Mouse (Mus musculus) embryonic facial prominence, embryonic 15.5 days (tissue): ENCODE measurements around the gene Olfr790. TPM values are rescaled to one million over a fixed set of nuclear protein-coding genes. Genes with fewer than 3 reads are reported as not detected.

Experiments
- ATAC-seq: fragments of 200-750 bp; cut with Nextera tagmentation; 2 replicates; pipeline ENCODE4 v1.8.0; 2017; ENCODE audit warnings: low read depth, moderate TSS enrichment; ENCODE audit not compliant: insufficient number of reproducible peaks, low FRiP score, low TSS enrichment
- H3K27ac ChIP-seq: fragments of 300-500 bp; sonication (generic); replicated peaks from 2 replicates; pipeline ENCODE4 v1.5.1; 2015; ENCODE audit warnings: mild to moderate bottlenecking, inconsistent platforms
- H3K27me3 ChIP-seq: fragments of 300-500 bp; sonication (generic); 2 replicates; pipeline ENCODE4 v1.6.1; 2015; ENCODE audit warnings: inconsistent platforms
- H3K36me3 ChIP-seq: fragments of 300-500 bp; sonication (generic); 2 replicates; pipeline ENCODE4 v1.6.1; 2015; ENCODE audit warnings: mild to moderate bottlenecking, inconsistent platforms
- H3K4me1 ChIP-seq: fragments of 300-500 bp; sonication (generic); 2 replicates; pipeline ENCODE4 v1.6.1; 2015; ENCODE audit warnings: inconsistent platforms
- H3K4me2 ChIP-seq: fragments of 300-500 bp; sonication (generic); replicated peaks from 2 replicates; pipeline ENCODE4 v1.6.1; 2015; ENCODE audit warnings: mild to moderate bottlenecking, inconsistent platforms
- H3K4me3 ChIP-seq: fragments of 300-500 bp; sonication (generic); replicated peaks from 2 replicates; pipeline ENCODE4 v1.5.1; 2015; ENCODE audit warnings: mild to moderate bottlenecking, inconsistent platforms
- H3K9ac ChIP-seq: fragments of 300-500 bp; sonication (generic); 2 replicates; pipeline ENCODE4 v1.6.1; 2015; ENCODE audit warnings: inconsistent platforms
- H3K9me3 ChIP-seq: fragments of 300-500 bp; sonication (generic); replicated peaks from 2 replicates; pipeline ENCODE4 v1.6.1; 2016; ENCODE audit warnings: inconsistent platforms
- WGBS: fragments of 180-500 bp; shearing (Covaris S2); methylation state at CpG from one replicate; pipeline ENCODE4 v1.1.7; 2015; 5-methylcytosine and 5-hydroxymethylcytosine counted together
- polyA plus RNA-seq: library from polyadenylated mRNA; unstranded; fragments of >200 nt; fragmentation: Nextera tagmentation; extraction: Ambion mirVana; gene quantifications from 2 replicates; pipeline ENCODE4 v1.2.1, GENCODE M21; 2015

Olfr790 gene
- polyA plus RNA-seq, result not detected in 2 replicates

DNA sequence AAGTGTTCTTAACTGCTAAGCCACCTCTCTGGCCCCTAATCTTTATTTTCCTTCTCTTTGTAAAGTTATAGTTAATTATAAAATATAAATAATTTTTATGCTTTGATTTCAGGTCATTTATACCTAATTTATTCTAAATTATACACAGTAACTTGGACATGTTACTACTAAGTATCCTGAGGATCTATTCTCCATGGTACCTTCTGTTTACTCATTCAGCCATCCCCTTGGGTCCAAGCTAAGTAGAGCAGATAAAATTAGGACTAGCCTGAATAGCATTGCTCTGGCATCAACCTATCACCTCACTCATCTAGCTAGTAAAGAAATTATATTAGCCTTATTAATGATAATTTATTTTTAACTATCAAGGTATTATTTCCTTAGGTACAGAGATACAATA lies at the start of gene Olfr790:
Gene Olfr790 (plus strand): TSS at position 301 of the 400 bp plus-strand sequence.
- Histone ChIP-seq H3K27ac (no peak within 1 kb of the TSS), H3K36me3 (no peaks in the 10 kb centered on the region), H3K4me1 (no peaks in the 10 kb centered on the region), H3K9ac (no peak within 1 kb of the TSS), H3K9me3 (no peaks in the 10 kb centered on the region), H3K4me3 (no peak within 1 kb of the TSS), H3K4me2 (no peak within 1 kb of the TSS), H3K27me3 (no peaks in the 10 kb centered on the region)
- ATAC-seq, result no peak

DNA sequence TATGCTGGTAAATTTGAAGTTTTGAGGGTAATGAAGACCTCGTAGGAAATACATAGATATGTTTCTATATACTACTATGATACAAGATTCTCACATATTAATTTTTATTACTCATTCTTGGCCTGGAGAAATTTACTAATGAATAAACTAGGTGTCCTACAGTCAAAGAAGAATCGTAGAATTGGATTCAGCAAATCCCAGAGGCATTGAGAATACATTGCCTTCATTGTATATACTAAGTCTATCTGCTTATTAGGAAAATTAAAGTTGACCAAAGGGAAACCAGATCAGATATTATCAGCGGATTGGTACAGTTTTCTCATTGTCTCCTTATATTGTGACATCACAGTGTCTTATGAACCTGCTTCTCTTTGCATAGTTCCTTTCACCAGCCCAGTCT lies 36.7 kb upstream of the Olfr790 start, which contains the start of gene Olfr787:
Gene Olfr787 (plus strand): TSS at position 301 of the 400 bp plus-strand sequence.
- no peaks in the 10 kb centered on the region for H3K36me3 ChIP-seq
- H3K4me1 ChIP-seq, result no peaks in the 10 kb centered on the region
- H3K4me3 ChIP-seq, result no peak within 1 kb of the TSS
- no peaks in the 10 kb centered on the region for H3K27me3 ChIP-seq
- 76% methylated on average over 3 of the region's 3 CpGs for WGBS
- no peak within 1 kb of the TSS for H3K9ac ChIP-seq
- no peak within 1 kb of the TSS for H3K27ac ChIP-seq
- H3K9me3 ChIP-seq, result no peaks in the 10 kb centered on the region
- no peak within 1 kb of the TSS for H3K4me2 ChIP-seq
- no peak for ATAC-seq

DNA sequence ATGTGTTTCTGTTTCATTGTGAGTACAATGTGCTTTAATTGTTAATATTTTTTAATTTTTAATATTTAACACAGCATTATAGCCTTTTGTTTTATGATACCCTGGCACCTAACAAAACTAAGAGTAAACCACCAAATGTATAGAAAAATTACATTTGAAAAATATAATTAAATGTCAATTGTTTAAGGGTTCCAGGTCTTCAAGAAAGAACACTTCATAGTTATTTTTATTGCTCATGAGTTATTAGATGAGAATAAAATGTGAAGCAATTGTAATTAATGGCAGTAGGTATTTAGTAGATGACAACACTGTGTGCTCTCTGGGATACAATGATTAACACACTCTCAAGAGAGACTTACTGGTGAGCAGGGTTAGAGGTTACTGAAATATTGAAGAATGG lies 27.6 kb upstream of the Olfr790 start, which contains the start of gene Olfr788:
Gene Olfr788 (plus strand): TSS at position 301 of the 400 bp plus-strand sequence.
- Histone ChIP-seq H3K36me3 (no peaks in the 10 kb centered on the region), H3K4me3 (no peak within 1 kb of the TSS), H3K4me2 (no peak within 1 kb of the TSS), H3K9me3 (no peaks in the 10 kb centered on the region), H3K9ac (no peak within 1 kb of the TSS), H3K27ac (no peak within 1 kb of the TSS), H3K27me3 (no peaks in the 10 kb centered on the region), H3K4me1 (no peaks in the 10 kb centered on the region)
- ATAC-seq, result no peak

DNA sequence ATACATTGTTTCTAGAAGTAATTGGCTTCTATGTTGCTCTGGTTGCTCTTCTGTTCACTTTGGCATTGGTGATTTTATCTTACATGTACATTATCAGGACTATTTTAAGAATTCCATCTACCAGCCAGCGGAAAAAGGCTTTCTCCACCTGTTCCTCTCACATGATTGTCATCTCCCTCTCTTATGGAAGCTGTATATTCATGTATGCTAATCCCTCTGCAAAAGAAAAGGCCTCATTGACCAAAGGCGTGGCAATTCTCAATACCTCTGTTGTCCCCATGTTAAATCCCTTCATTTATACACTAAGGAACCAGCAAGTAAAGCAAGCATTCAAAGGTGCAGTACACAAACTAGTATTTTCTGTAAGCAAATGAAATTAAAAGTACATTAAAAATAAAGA lies 25.0 kb upstream of the Olfr790 start:
- no peak for ATAC-seq
- Histone ChIP-seq H3K27ac (no peak overlapping the region), H3K4me3 (no peak overlapping the region), H3K9ac (no peak overlapping the region), H3K36me3 (no peaks in the 10 kb centered on the region), H3K4me1 (no peaks in the 10 kb centered on the region), H3K4me2 (no peak overlapping the region), H3K27me3 (no peaks in the 10 kb centered on the region), H3K9me3 (no peaks in the 10 kb centered on the region)
- WGBS, result 67% methylated on average over 2 of the region's 2 CpGs

DNA sequence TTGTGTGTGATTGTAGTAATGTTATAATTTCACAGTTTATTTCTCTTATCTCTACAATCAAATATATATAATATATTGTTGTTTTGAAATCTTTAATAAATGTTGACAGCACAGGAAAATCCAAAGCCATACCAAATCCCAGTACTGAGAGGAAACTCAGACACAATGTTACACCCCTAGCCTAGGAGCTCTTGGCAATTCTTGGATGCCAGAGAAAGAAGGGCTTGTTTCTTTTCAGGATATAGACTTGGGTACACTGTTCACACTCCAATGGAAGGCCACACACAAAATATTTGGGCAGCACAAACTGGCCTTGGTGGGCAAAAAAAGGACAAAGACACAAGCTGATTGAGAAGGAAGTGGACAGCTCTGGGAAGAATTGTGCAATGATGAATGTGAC lies 24.6 kb upstream of the Olfr790 start:
- Histone ChIP-seq H3K9ac (no peak overlapping the region), H3K9me3 (no peaks in the 10 kb centered on the region), H3K27me3 (no peaks in the 10 kb centered on the region), H3K36me3 (no peaks in the 10 kb centered on the region), H3K4me3 (no peak overlapping the region), H3K4me1 (no peaks in the 10 kb centered on the region), H3K27ac (no peak overlapping the region), H3K4me2 (no peak overlapping the region)
- ATAC-seq, result no peak

DNA sequence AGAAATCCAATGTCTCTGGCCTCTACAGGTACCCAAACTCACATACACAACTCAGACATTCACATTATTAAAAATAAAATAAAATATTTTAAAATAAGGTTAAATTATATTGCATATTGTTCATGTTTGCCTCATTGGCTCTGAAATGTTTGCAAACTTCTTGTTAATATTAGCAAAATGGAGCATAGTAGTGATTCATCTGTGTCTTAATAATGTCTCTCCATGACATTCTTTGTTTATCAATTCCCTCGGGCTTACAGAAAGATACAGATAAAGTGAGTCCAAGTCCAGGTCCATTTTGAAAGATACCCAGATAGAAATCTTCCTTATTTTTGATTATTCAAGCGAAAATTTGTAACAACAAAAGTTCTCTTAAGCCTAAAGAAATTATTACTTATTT lies 13.8 kb upstream of the Olfr790 start, which contains the start of gene Olfr789:
Gene Olfr789 (plus strand): TSS at position 301 of the 400 bp plus-strand sequence.
- Histone ChIP-seq H3K9me3 (no peaks in the 10 kb centered on the region), H3K4me2 (no peak within 1 kb of the TSS), H3K9ac (no peak within 1 kb of the TSS), H3K4me3 (no peak within 1 kb of the TSS), H3K27ac (no peak within 1 kb of the TSS), H3K27me3 (no peaks in the 10 kb centered on the region), H3K36me3 (no peaks in the 10 kb centered on the region), H3K4me1 (no peaks in the 10 kb centered on the region)
- 51% methylated on average over 2 of the region's 2 CpGs for WGBS
- ATAC-seq, result no peak

DNA sequence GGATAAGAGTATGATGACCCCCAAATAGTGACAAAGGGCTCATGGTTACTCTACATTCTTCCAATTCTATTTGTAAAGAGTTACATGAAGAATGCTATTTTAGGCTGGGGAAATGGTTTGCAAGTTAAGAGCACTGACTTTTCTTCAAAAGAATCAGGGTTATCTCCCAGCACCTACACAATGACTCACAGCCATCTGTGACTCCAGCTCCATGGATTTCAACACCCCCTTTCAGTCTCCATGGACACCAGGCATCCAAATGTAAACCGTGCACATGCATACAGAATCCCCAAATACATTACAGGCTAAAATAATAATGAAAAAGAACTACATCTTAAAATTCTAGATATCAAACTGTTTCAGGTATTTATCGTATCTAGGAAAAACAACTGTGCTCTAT lies 8.2 kb upstream of the Olfr790 start:
- no peak overlapping the region for H3K4me2 ChIP-seq
- H3K27me3 ChIP-seq, result no peaks in the 10 kb centered on the region
- H3K4me1 ChIP-seq, result no peaks in the 10 kb centered on the region
- H3K9me3 ChIP-seq, result no peaks in the 10 kb centered on the region
- no peak overlapping the region for H3K4me3 ChIP-seq
- ATAC-seq, result no peak
- no peaks in the 10 kb centered on the region for H3K36me3 ChIP-seq
- no peak overlapping the region for H3K9ac ChIP-seq
- 69% methylated on average over 2 of the region's 2 CpGs for WGBS
- no peak overlapping the region for H3K27ac ChIP-seq

- Histone ChIP-seq H3K27ac (no peak within 1 kb of the TSS), H3K36me3 (no peaks in the 10 kb centered on the region), H3K27me3 (no peaks in the 10 kb centered on the region), H3K9ac (no peak within 1 kb of the TSS), H3K4me2 (no peak within 1 kb of the TSS), H3K9me3 (0 out of 2 replicates have a peak, but pooled peaks cover under 1% of the 10 kb centered on the region), H3K4me3 (no peak within 1 kb of the TSS), H3K4me1 (no peaks in the 10 kb centered on the region)
- 65% methylated on average over 3 of the region's 3 CpGs for WGBS
- no peak for ATAC-seq
Measured at GRCm38 (mm10) chr10:129521492-129521891, 23.2 kb downstream of the Olfr790 start, which contains the start of gene Olfr791. Gene Olfr791 (plus strand): TSS chr10:129521792.

DNA sequence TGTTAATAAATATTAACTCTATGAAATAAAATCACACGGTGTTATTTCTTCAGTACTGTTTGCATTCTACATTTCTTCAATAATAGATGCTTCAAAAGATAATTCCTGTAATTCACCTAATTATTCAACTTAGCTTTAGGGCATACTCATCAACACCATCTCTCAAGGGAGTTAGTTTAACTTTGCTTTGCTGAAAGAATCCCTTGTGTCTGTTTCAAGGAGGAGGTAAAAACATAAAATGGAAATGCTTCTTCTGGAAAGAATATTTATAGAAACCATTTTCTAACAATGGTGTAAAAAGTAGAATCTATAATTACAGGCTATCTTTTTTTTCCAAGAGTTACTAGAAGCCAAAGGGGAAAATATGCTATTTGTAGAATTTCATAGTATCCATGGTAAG lies 40.6 kb downstream of the Olfr790 start, which contains the start of gene Olfr792:
Gene Olfr792 (plus strand): TSS at position 301 of the 400 bp plus-strand sequence.
- H3K9ac ChIP-seq, result no peak within 1 kb of the TSS
- no peak within 1 kb of the TSS for H3K4me2 ChIP-seq
- H3K36me3 ChIP-seq, result no peaks in the 10 kb centered on the region
- H3K4me1 ChIP-seq, result no peaks in the 10 kb centered on the region
- 47% methylated on average over 1 of the region's 1 CpGs for WGBS
- 0 out of 2 replicates have a peak, but pooled peaks cover under 1% of the 10 kb centered on the region for H3K9me3 ChIP-seq
- H3K27ac ChIP-seq, result no peak within 1 kb of the TSS
- no peaks in the 10 kb centered on the region for H3K27me3 ChIP-seq
- H3K4me3 ChIP-seq, result no peak within 1 kb of the TSS
- no peak for ATAC-seq

- Histone ChIP-seq H3K36me3 (no peaks in the 10 kb centered on the region), H3K27me3 (no peaks in the 10 kb centered on the region), H3K27ac (no peak overlapping the region), H3K4me2 (no peak overlapping the region), H3K4me3 (no peak overlapping the region), H3K4me1 (no peaks in the 10 kb centered on the region), H3K9ac (no peak overlapping the region), H3K9me3 (0 out of 2 replicates have a peak, but pooled peaks cover 1% of the 10 kb centered on the region)
- WGBS, result 37% methylated on average over 1 of the region's 1 CpGs
- no peak for ATAC-seq
Measured at GRCm38 (mm10) chr10:129549354-129549753, 51.1 kb downstream of the Olfr790 start.
